Mouse (Mus musculus): ENCODE results near the gene Zfp768.

Zfp768 gene

DNA sequence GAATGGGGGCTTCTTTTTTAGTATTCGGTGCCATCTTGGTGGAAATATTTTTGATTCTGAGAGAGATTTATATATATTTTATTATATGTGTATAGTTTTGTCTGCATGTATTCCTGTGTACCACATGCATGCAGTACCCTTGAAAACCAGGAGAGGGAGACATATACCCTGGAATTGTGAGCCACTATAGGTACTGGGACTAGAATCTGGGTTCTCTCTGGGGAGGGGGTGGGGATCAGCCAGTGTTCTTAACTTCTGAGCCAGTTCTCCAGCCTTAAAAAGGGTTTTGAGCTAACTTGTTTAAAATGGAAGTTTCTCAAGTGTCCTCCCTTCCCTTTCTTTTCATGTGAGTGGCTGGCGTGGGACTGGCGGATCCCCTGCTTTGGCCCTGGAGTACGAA lies 36.5 kb downstream of the Zfp768 start:
- DNase-seq (ENCODE audit: extremely low read depth, insufficient read length, low spot score), result no peak

DNA sequence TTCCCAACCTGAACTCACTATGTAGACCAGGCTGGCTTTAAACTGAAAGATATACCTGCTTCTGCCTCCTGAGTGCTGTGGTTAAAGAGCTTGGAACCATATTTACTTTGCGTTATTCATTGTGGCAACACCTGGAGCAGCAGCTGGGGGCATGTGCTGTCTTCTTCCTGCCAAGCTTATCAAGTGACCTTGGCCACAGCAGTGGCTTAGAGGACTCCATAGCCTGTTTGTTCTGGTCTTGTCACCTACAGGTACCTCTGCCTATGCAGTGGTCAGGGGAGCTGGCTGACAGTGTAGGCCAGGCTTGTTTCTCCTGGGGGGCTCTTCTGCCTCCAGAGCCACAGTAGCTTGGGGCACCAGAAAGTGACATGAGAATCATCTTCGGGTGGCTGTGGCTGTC lies 37.0 kb downstream of the Zfp768 start:
- DNase-seq (ENCODE audit: extremely low read depth, insufficient read length, low spot score), result no peak

DNA sequence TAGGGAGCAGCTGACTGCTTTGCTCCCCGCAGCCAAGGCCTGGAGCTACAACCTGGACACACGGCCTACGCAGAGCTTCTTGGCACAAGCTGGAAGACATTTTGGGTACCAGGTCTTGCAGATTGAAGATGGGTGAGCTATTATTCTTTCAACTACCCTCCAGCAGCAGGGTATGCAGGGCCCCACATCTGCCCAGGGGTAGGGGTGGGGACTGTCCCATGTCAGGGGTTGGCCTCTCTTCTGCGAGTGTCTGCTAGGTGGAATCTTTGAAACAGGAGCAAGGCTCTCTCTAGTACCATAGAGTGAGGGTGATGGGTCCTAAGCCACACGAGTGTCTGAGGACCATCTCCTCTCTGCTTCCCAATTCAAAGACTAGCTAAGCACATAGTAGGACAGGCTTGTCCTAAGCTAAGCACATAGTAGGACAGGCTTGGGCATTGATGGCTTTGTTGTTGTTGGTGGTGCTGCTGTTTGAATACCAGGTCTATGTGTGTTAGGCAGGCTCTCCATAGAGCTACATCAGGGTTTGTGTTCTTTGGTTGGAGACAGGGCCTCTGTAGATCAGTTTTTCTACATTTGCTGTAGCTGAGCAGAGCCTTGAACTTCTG lies 47.7 kb downstream of the Zfp768 start:
- no peak for DNase-seq (ENCODE audit: extremely low read depth, insufficient read length, low spot score)

- no peak for DNase-seq (ENCODE audit: extremely low read depth, insufficient read length, low spot score)
These were observed 48.4 kb downstream of the Zfp768 start for GRCm38 (mm10) chr7:127296786-127297555.

GRCm38 (mm10) chr7:127296098-127296497 lies 49.3 kb downstream of the Zfp768 start, which contains the start of gene Itgal:
Gene Itgal (plus strand): TSS chr7:127296260.
- DNase-seq (ENCODE audit: extremely low read depth, insufficient read length, low spot score), result no peak
